Mouse (Mus musculus) ES-E14 (cell line): ENCODE results near the gene Pms2.

ENCODE experiments used
- MAFK ChIP-seq: IDR thresholded peaks from 2 replicates; pipeline ENCODE4 v1.6.1; 2014; ENCODE audit warnings: mild to moderate bottlenecking, low read depth, low read length, inconsistent platforms; ENCODE audit not compliant: insufficient read depth
- ZC3H11A ChIP-seq: IDR thresholded peaks from 2 replicates; pipeline ENCODE4 v1.6.1; 2012; ENCODE audit warnings: low read depth, mild to moderate bottlenecking, inconsistent platforms, low read length, borderline replicate concordance

DNA sequence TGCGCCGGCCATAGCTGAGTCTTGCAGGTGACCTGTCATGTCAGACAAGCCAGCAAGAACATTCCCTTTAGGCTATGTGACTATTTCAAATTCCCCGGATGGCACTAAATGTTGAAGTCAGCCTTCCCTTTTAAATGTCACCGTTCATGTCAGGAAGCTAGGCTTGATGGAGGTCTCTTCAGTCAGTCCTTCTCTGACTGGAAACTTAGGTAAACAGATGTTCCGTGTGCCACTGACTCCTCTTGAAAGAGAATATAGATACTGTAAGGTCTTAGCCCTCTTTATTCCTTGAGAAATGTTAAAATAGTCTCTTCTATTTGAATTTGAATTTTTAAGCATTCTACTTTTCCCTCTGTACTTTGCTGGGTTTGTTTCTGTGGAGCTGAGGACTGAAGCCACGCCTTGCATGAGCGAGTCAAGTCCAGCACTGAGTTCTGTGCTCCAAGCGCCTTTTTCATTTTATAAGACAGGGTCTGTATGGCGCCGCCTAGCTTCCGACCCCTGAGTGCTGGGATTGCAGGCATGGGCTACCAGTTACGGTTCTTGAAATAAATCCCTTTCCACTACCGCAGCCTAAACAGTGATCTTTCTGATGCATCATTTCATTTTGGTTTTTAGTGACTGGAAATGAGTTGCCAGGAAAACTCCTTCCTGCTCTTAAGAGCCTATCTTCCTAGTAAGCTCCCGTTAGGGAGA is 12.0 kb upstream of the Pms2 start, which contains the start of gene Ankrd61:
- TF ChIP-seq MAFK (no peak), ZC3H11A (no peak)
